In genomic region chr8:83441656-83442242, GRCm38 (mm10) we compare ENCODE assay signal across 8 mouse cellular contexts. TPM values are rescaled to one million over a fixed set of nuclear protein-coding genes. Genes with fewer than 3 reads are reported as not detected.
DNase-seq lines count a peak whose midpoint lies in the region; ATAC-seq and TF ChIP-seq lines count a peak whose summit lies in the region.

No protein-coding gene starts in this region.

- H3K4me2 ChIP-seq in hindbrain, embryonic 16.5 days (ENCODE audit: low read length), result peak overlapping the region; percentile 54
- H3K4me2 ChIP-seq in midbrain, postnatal 0 days (ENCODE audit: low read depth, low read length, poor library complexity, severe bottlenecking), result peak overlapping the region; percentile 57

- H3K9ac ChIP-seq in hindbrain, embryonic 16.5 days (ENCODE audit: low read depth, low read length), result peak overlapping the region; percentile 99
- H3K9ac ChIP-seq in midbrain, postnatal 0 days (replicated peaks; ENCODE audit: low read length, poor library complexity, severe bottlenecking), result peak overlapping the region; percentile 95

- ATAC-seq in hindbrain, embryonic 16.5 days, result no peak
- no peak for ATAC-seq in midbrain, postnatal 0 days (ENCODE audit: low FRiP score)

- no peaks in the 10 kb centered on the region for H3K9me3 ChIP-seq in hindbrain, embryonic 16.5 days (ENCODE audit: control insufficient read depth, low read length)
- H3K9me3 ChIP-seq in midbrain, postnatal 0 days (ENCODE audit: low read length), result no peaks in the 10 kb centered on the region

- WGBS in hindbrain, embryonic 16.5 days, result under 1% methylated on average over 24 of the region's 29 CpGs
- 1% methylated on average over 29 of the region's 29 CpGs for WGBS in midbrain, postnatal 0 days

- no peaks in the 10 kb centered on the region for H3K27me3 ChIP-seq in testis, adult 2 months (ENCODE audit: control insufficient read depth, insufficient read depth, low read length)
- no peaks in the 10 kb centered on the region for H3K27me3 ChIP-seq in hindbrain, embryonic 16.5 days (replicated peaks; ENCODE audit: control insufficient read depth, insufficient read depth, low read length)
- H3K27me3 ChIP-seq in midbrain, postnatal 0 days (ENCODE audit: insufficient read depth, low read length), result no peaks in the 10 kb centered on the region

- no peaks in the 10 kb centered on the region for H3K4me1 ChIP-seq in testis, adult 2 months (ENCODE audit: control insufficient read depth, insufficient read depth, low read length)
- H3K4me1 ChIP-seq in hindbrain, embryonic 16.5 days (ENCODE audit: control insufficient read depth, insufficient read depth, low read depth, low read length), result peaks cover 11% of the 10 kb centered on the region
- peaks cover 3% of the 10 kb centered on the region; the same call in 1 of the 2 replicates for H3K4me1 ChIP-seq in midbrain, postnatal 0 days (ENCODE audit: insufficient read depth, low read length)

- H3K27ac ChIP-seq in testis, adult 2 months (ENCODE audit: control insufficient read depth, insufficient read depth, low read depth, low read length), result peak overlapping the region; percentile 90
- peak overlapping the region; percentile 95 for H3K27ac ChIP-seq in hindbrain, embryonic 16.5 days (ENCODE audit: low read depth, low read length)
- peak overlapping the region; percentile 93 for H3K27ac ChIP-seq in midbrain, postnatal 0 days (ENCODE audit: low read depth, low read length)

- peak overlapping the region; percentile 91 for H3K4me3 ChIP-seq in testis, adult 2 months (ENCODE audit: control insufficient read depth, low read depth, low read length)
- peak overlapping the region; percentile 94 for H3K4me3 ChIP-seq in hindbrain, embryonic 16.5 days (ENCODE audit: low read length)
- peak overlapping the region; percentile 90 for H3K4me3 ChIP-seq in midbrain, postnatal 0 days (ENCODE audit: low read depth, low read length)

- TF ChIP-seq POLR2A in testis, adult 2 months (IDR thresholded peaks at IDR 0.05; ENCODE audit: control insufficient read depth, low read depth, low read length), result no peak

- peak; percentile 54 for DNase-seq in embryo, embryonic 10 days (ENCODE audit: low spot score)
- DNase-seq in embryo, embryonic 9.5 days (ENCODE audit: extremely low spot score), result no peak
- no peak for DNase-seq in testis, postnatal 10 days (ENCODE audit: low spot score)
- DNase-seq in midbrain, postnatal 0 days (ENCODE audit: low spot score), result peak; percentile 25
- no peak for DNase-seq in testis, postnatal 14 days (ENCODE audit: low spot score)
- DNase-seq in ovary, postnatal 14 days (ENCODE audit: low spot score), result no peak

- H3K36me3 ChIP-seq in testis, adult 2 months (ENCODE audit: control insufficient read depth, insufficient read depth, low read length), result peaks cover 1% of the 10 kb centered on the region; the same call in 1 of the 2 replicates
- peaks cover under 1% of the 10 kb centered on the region; the same call in 1 of the 2 replicates for H3K36me3 ChIP-seq in hindbrain, embryonic 16.5 days (ENCODE audit: control insufficient read depth, insufficient read depth, low read length)
- H3K36me3 ChIP-seq in midbrain, postnatal 0 days (ENCODE audit: insufficient read depth, low read length), result no peaks in the 10 kb centered on the region; the same call in 1 of the 2 replicates

- TF ChIP-seq CTCF in testis, adult 2 months (IDR thresholded peaks at IDR 0.05; ENCODE audit: control insufficient read depth, insufficient read depth, insufficient replicate concordance, low read depth, low read length), result no peak
- no peak for TF ChIP-seq CTCF in midbrain, postnatal 0 days (IDR thresholded peaks at IDR 0.05)

RNA-seq across cellular contexts. Expression of gene Scoc, which starts 16.4 kb away (rescaled TPM):
- polyA plus RNA-seq in testis, adult 2 months (2012; rRNA removed), result 8.3 and 8.5 TPM in 2 replicates
- 284 and 330 TPM in 2 replicates for polyA plus RNA-seq in hindbrain, embryonic 16.5 days (2015; fragmentation: Nextera tagmentation; extraction: Ambion mirVana)
- 319 and 385 TPM in 2 replicates for total RNA-seq in midbrain, postnatal 0 days (2014; rRNA removed)
- 483 and 520 TPM in 2 replicates for polyA plus RNA-seq in midbrain, postnatal 0 days (2015; fragmentation: Nextera tagmentation; extraction: Ambion mirVana)

RNA-seq across cellular contexts. Expression of gene Clgn, which starts 52.1 kb away (rescaled TPM):
- 125 and 174 TPM in 2 replicates for polyA plus RNA-seq in testis, adult 2 months (2012; rRNA removed)
- 15.8 and 17.0 TPM in 2 replicates for polyA plus RNA-seq in hindbrain, embryonic 16.5 days (2015; fragmentation: Nextera tagmentation; extraction: Ambion mirVana)
- total RNA-seq in midbrain, postnatal 0 days (2014; rRNA removed), result 5.6 and 7.4 TPM in 2 replicates
- polyA plus RNA-seq in midbrain, postnatal 0 days (2015; fragmentation: Nextera tagmentation; extraction: Ambion mirVana), result 11.4 and 11.6 TPM in 2 replicates

Comparison
In these comparisons a context has a peak if more than half of its experiments do, and no peak if none do; other contexts are left out.
1. DNase-seq: peak in embryo, embryonic 10 days (single experiment) and midbrain, postnatal 0 days (single experiment); none in embryo, embryonic 9.5 days (single experiment), testis, postnatal 10 days (single experiment), testis, postnatal 14 days (single experiment) and ovary, postnatal 14 days (single experiment).
2. RNA of gene Scoc, which starts 16.4 kb away (polyA plus RNA-seq): 483 to 520 TPM in midbrain, postnatal 0 days and 284 to 330 TPM in hindbrain, embryonic 16.5 days; 8.3 to 8.5 TPM in testis, adult 2 months; every median in the first group is over 10 times any median in the second.
3. Peak in every context shown above with its lines, with median percentiles within 50 percentile points of each other: H3K27ac ChIP-seq and H3K4me3 ChIP-seq.